Mouse (Mus musculus) bone marrow macrophage, adult 2 months (primary cell): Measurements from ENCODE around the gene Ece1.

Experiments used
- CTCF ChIP-seq: IDR thresholded peaks from 2 replicates; pipeline ENCODE4 v1.5.1; 2012; ENCODE audit warnings: low read depth, mild to moderate bottlenecking, low read length, moderate library complexity
- POLR2A ChIP-seq: IDR thresholded peaks from 2 replicates; pipeline ENCODE4 v1.6.1; 2012; ENCODE audit warnings: mild to moderate bottlenecking, low read depth, low read length, borderline replicate concordance

- no peak for TF ChIP-seq CTCF
- TF ChIP-seq POLR2A, result no peak
Measured at GRCm38 (mm10) chr4:137919116-137919515, 57.1 kb downstream of the Ece1 start.
